Mouse (Mus musculus) neural tube, embryonic 14.5 days (tissue): ENCODE data around the gene Gng8. TPM values are rescaled to one million over a fixed set of nuclear protein-coding genes. Genes with fewer than 3 reads are reported as not detected.
A peak's percentile ranks its signal among the peaks of the same experiment; 100 is the strongest.

Source experiments
- ATAC-seq: fragments of 200-750 bp; cut with Nextera tagmentation; 2 replicates; pipeline ENCODE4 v1.8.0; 2017; ENCODE audit warnings: low read depth, mild to moderate bottlenecking, moderate TSS enrichment, moderate library complexity
- H3K27ac ChIP-seq: fragments of 300-500 bp; sonication (generic); 2 replicates; pipeline ENCODE4 v1.5.1; 2014; ENCODE audit warnings: low read depth, mild to moderate bottlenecking, control low read depth, low read length, moderate library complexity, mixed read lengths
- H3K27me3 ChIP-seq: fragments of 300-500 bp; sonication (generic); 2 replicates; pipeline ENCODE4 v1.6.1; 2014; ENCODE audit warnings: low read length; ENCODE audit not compliant: control insufficient read depth, insufficient read depth
- H3K36me3 ChIP-seq: fragments of 300-500 bp; sonication (generic); 2 replicates; pipeline ENCODE4 v1.6.1; 2014; ENCODE audit warnings: low read length, mixed read lengths; ENCODE audit not compliant: control insufficient read depth, insufficient read depth
- H3K4me1 ChIP-seq: fragments of 300-500 bp; sonication (generic); 2 replicates; pipeline ENCODE4 v1.6.1; 2014; ENCODE audit warnings: low read length; ENCODE audit not compliant: control insufficient read depth, insufficient read depth
- H3K4me2 ChIP-seq: fragments of 300-500 bp; sonication (generic); 2 replicates; pipeline ENCODE4 v1.6.1; 2014; ENCODE audit warnings: mild to moderate bottlenecking, low read depth, low read length, control low read depth
- H3K4me3 ChIP-seq: fragments of 300-500 bp; sonication (generic); 2 replicates; pipeline ENCODE4 v1.5.1; 2014; ENCODE audit warnings: low read depth, low read length, control low read depth, mixed read lengths
- H3K9ac ChIP-seq: fragments of 300-500 bp; sonication (generic); replicated peaks from 2 replicates; pipeline ENCODE4 v1.6.1; 2014; ENCODE audit warnings: low read depth, mild to moderate bottlenecking, control low read depth, low read length, mixed read lengths
- H3K9me3 ChIP-seq: fragments of 300-500 bp; sonication (generic); 2 replicates; pipeline ENCODE4 v1.6.1; 2016; ENCODE audit warnings: low read length; ENCODE audit not compliant: control insufficient read depth
- WGBS: fragments of 180-500 bp; shearing (Covaris S2); extraction: QIAGEN DNeasy Blood & Tissue Kit; methylation state at CpG from one replicate; pipeline ENCODE4 v1.1.7; 2014; 5-methylcytosine and 5-hydroxymethylcytosine counted together
- polyA plus RNA-seq: library from polyadenylated mRNA; unstranded; fragments of >200 nt; fragmentation: Nextera tagmentation; extraction: Ambion mirVana; gene quantifications from 2 replicates; pipeline ENCODE4 v1.2.1, GENCODE M21; 2014

The Gng8 gene
- polyA plus RNA-seq, 1 experiment from 2014 or later = 0.39 TPM

GRCm38 (mm10) chr7:16920818-16921791 is 29.5 kb downstream of the Gng8 start:
- H3K9me3 ChIP-seq = no peaks in the 10 kb centered on the region
- H3K4me3 ChIP-seq = peak overlapping the region; percentile 86
- H3K4me2 ChIP-seq = peak overlapping the region; percentile 92
- 43% methylated on average over 21 of the region's 21 CpGs for WGBS
- peaks cover 40% of the 10 kb centered on the region for H3K4me1 ChIP-seq
- peaks cover 26% of the 10 kb centered on the region for H3K36me3 ChIP-seq
- H3K27ac ChIP-seq = peak overlapping the region; percentile 55
- no peak for ATAC-seq
- no peaks in the 10 kb centered on the region for H3K27me3 ChIP-seq
- peak overlapping the region; percentile 97 for H3K9ac ChIP-seq

GRCm38 (mm10) chr7:16921881-16922335 is 30.3 kb downstream of the Gng8 start:
- peaks cover 40% of the 10 kb centered on the region for H3K4me1 ChIP-seq
- no peak for ATAC-seq
- 44% methylated on average over 6 of the region's 6 CpGs for WGBS

GRCm38 (mm10) chr7:16922360-16922973 is 30.9 kb downstream of the Gng8 start:
- H3K4me3 ChIP-seq = peak overlapping the region; percentile 86
- H3K4me1 ChIP-seq = peaks cover 40% of the 10 kb centered on the region
- H3K36me3 ChIP-seq = peaks cover 13% of the 10 kb centered on the region
- 37% methylated on average over 10 of the region's 10 CpGs for WGBS
- H3K27me3 ChIP-seq = no peaks in the 10 kb centered on the region
- H3K4me2 ChIP-seq = peak overlapping the region; percentile 92
- no peaks in the 10 kb centered on the region for H3K9me3 ChIP-seq
- peak overlapping the region; percentile 98 for H3K27ac ChIP-seq
- ATAC-seq = no peak
- peak overlapping the region; percentile 97 for H3K9ac ChIP-seq

More at GRCm38 (mm10) chr7:16921881-16922335, 30.3 kb downstream of the Gng8 start:
- Histone ChIP-seq H3K9me3 (no peaks in the 10 kb centered on the region), H3K9ac (peak overlapping the region; percentile 97), H3K36me3 (peaks cover 19% of the 10 kb centered on the region), H3K4me3 (peak overlapping the region; percentile 86), H3K27me3 (no peaks in the 10 kb centered on the region), H3K4me2 (peak overlapping the region; percentile 92), H3K27ac (peak overlapping the region; percentile 55)

- WGBS = under 1% methylated on average over 57 of the region's 57 CpGs
- peak; percentile 3 for ATAC-seq
These were observed 31.9 kb downstream of the Gng8 start for GRCm38 (mm10) chr7:16923283-16924036.

GRCm38 (mm10) chr7:16924037-16924834 is 32.6 kb downstream of the Gng8 start, which contains the start of gene Calm3:
Calm3 (minus strand) TSS chr7:16924114.
- Histone ChIP-seq H3K9ac (peak within 1 kb of the TSS; percentile 97), H3K36me3 (no peaks in the 10 kb centered on the region), H3K4me3 (peak within 1 kb of the TSS; percentile 86), H3K9me3 (no peaks in the 10 kb centered on the region), H3K4me1 (peaks cover 35% of the 10 kb centered on the region), H3K27ac (peak within 1 kb of the TSS; percentile 98), H3K27me3 (no peaks in the 10 kb centered on the region), H3K4me2 (peak within 1 kb of the TSS; percentile 92)
- 2% methylated on average over 63 of the region's 64 CpGs for WGBS
- ATAC-seq = peak; percentile 93

More at GRCm38 (mm10) chr7:16923283-16924036, 31.9 kb downstream of the Gng8 start:
- peak overlapping the region; percentile 98 for H3K27ac ChIP-seq
- H3K4me2 ChIP-seq = peak overlapping the region; percentile 92
- peak overlapping the region; percentile 97 for H3K9ac ChIP-seq
- peaks cover 37% of the 10 kb centered on the region for H3K4me1 ChIP-seq
- H3K9me3 ChIP-seq = no peaks in the 10 kb centered on the region
- H3K27me3 ChIP-seq = no peaks in the 10 kb centered on the region
- H3K36me3 ChIP-seq = peaks cover 3% of the 10 kb centered on the region; the same call in 1 of the 2 replicates
- peak overlapping the region; percentile 86 for H3K4me3 ChIP-seq

GRCm38 (mm10) chr7:16928341-16928740 is 36.8 kb downstream of the Gng8 start:
- Histone ChIP-seq H3K4me2 (no peak overlapping the region), H3K4me3 (no peak overlapping the region), H3K9ac (no peak overlapping the region), H3K36me3 (no peaks in the 10 kb centered on the region), H3K27ac (no peak overlapping the region), H3K4me1 (no peaks in the 10 kb centered on the region), H3K9me3 (no peaks in the 10 kb centered on the region), H3K27me3 (no peaks in the 10 kb centered on the region)
- WGBS = 57% methylated on average over 2 of the region's 2 CpGs
- ATAC-seq = no peak

- Histone ChIP-seq H3K4me3 (no peak overlapping the region), H3K27me3 (no peaks in the 10 kb centered on the region), H3K4me2 (no peak overlapping the region), H3K36me3 (no peaks in the 10 kb centered on the region), H3K4me1 (0 out of 2 replicates have a peak, but pooled peaks cover 4% of the 10 kb centered on the region), H3K27ac (no peak overlapping the region), H3K9ac (no peak overlapping the region), H3K9me3 (no peaks in the 10 kb centered on the region)
- WGBS = 3% methylated on average over 1 of the region's 1 CpGs
- no peak for ATAC-seq
These were observed 39.3 kb downstream of the Gng8 start for GRCm38 (mm10) chr7:16930850-16931249.
